Mouse (Mus musculus) kidney, adult 2 months (tissue): ENCODE results near the gene Comt. TPM values are rescaled to one million over a fixed set of nuclear protein-coding genes. Genes with fewer than 3 reads are reported as not detected.
A peak's percentile ranks its signal among the peaks of the same experiment; 100 is the strongest.

Experiments used
- DNase-seq: peaks from one replicate; pipeline ENCODE4 v3.0.0; 2021
- H3K27ac ChIP-seq: fragments of 200-500 bp; 2 replicates; pipeline ENCODE4 v1.5.1; 2012; ENCODE audit warnings: low read depth, low read length, control low read depth, inconsistent platforms; ENCODE audit not compliant: insufficient read depth
- H3K27me3 ChIP-seq: fragments of 200-500 bp; replicated peaks from 2 replicates; pipeline ENCODE4 v1.6.1; 2012; ENCODE audit warnings: mild to moderate bottlenecking, moderate library complexity, low read length, inconsistent platforms; ENCODE audit not compliant: control insufficient read depth, insufficient read depth
- H3K36me3 ChIP-seq: fragments of 200-500 bp; 2 replicates; pipeline ENCODE4 v1.6.1; 2012; ENCODE audit warnings: mild to moderate bottlenecking, moderate library complexity, low read length, inconsistent platforms; ENCODE audit not compliant: control insufficient read depth, insufficient read depth
- H3K4me1 ChIP-seq: fragments of 200-500 bp; 2 replicates; pipeline ENCODE4 v1.6.1; 2011; ENCODE audit warnings: low read length; ENCODE audit not compliant: control insufficient read depth, insufficient read depth
- H3K4me3 ChIP-seq: fragments of 200-500 bp; 2 replicates; pipeline ENCODE4 v1.5.1; 2011; ENCODE audit warnings: mild to moderate bottlenecking, low read depth, low read length, control low read depth; ENCODE audit not compliant: insufficient read depth
- CTCF ChIP-seq: fragments of 200-500 bp; conservative IDR thresholded peaks from 2 replicates; pipeline ENCODE4 v1.5.1; 2011; ENCODE audit warnings: low read depth, mild to moderate bottlenecking, control low read depth, low read length, moderate library complexity, mixed read lengths; ENCODE audit not compliant: insufficient read depth, insufficient read length
- POLR2A ChIP-seq: fragments of 200-500 bp; IDR thresholded peaks from one replicate; pipeline ENCODE4 v1.6.1; 2011; ENCODE audit warnings: low read depth, low read length, control low read depth
- WGBS: fragments of 180-500 bp; shearing (Covaris S2); methylation state at CpG from one replicate; pipeline ENCODE4 v1.1.7; 2018; 5-methylcytosine and 5-hydroxymethylcytosine counted together
- polyA plus RNA-seq: library from polyadenylated mRNA; depleted of rRNA; stranded (reverse); fragments of >200 nt; gene quantifications from 2 replicates; pipeline ENCODE4 v1.2.3, GENCODE M21; 2012

Comt gene
- polyA plus RNA-seq, 1 experiment: 519 TPM

DNA sequence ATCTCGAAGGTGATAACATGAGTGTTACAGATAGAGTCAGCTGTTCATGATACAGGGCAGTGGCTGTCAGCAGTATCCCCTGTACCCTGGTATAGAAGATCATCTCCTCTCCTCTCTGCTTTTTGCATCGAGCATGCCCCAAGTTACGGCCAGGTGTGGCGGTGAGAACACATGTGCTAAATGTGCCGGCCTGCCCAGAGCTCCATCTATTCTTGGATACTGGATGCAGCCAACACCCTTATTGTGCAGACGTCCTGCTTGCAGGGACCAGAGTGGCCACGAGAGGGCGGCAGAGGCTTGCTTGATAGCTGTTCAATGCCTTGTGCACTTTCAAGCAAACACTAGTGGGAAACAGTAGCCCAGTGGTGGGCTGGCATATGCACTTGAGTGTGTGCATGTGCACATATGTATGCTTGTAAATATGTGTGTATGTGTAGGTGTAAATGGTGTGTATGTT, 16.8 kb upstream of the Comt start:
- TF ChIP-seq POLR2A: no peak
- peak; percentile 98 for TF ChIP-seq CTCF
- no peak overlapping the region for H3K4me3 ChIP-seq
- no peak overlapping the region for H3K27ac ChIP-seq
- H3K36me3 ChIP-seq: no peaks in the 10 kb centered on the region
- peak; percentile 93 for DNase-seq
- 18% methylated on average over 8 of the region's 8 CpGs for whole genome bisulfite sequencing
- no peaks in the 10 kb centered on the region for H3K4me1 ChIP-seq
- H3K27me3 ChIP-seq: no peaks in the 10 kb centered on the region

GRCm38 (mm10) chr16:18436128-18436527, 9.5 kb upstream of the Comt start:
- WGBS: 82% methylated on average over 6 of the region's 6 CpGs
- Histone ChIP-seq H3K4me1 (no peaks in the 10 kb centered on the region), H3K36me3 (no peaks in the 10 kb centered on the region), H3K4me3 (no peak overlapping the region), H3K27ac (no peak overlapping the region), H3K27me3 (no peaks in the 10 kb centered on the region)
- DNase-seq: no peak
- no peak for TF ChIP-seq CTCF
- TF ChIP-seq POLR2A: no peak

GRCm38 (mm10) chr16:18433341-18433920, 6.8 kb upstream of the Comt start:
- Histone ChIP-seq H3K36me3 (no peaks in the 10 kb centered on the region), H3K27ac (no peak overlapping the region), H3K4me3 (no peak overlapping the region), H3K27me3 (no peaks in the 10 kb centered on the region), H3K4me1 (no peaks in the 10 kb centered on the region)
- TF ChIP-seq POLR2A (no peak), CTCF (no peak)
- peak; percentile 44 for DNase-seq
- 71% methylated on average over 5 of the region's 5 CpGs for WGBS

DNA sequence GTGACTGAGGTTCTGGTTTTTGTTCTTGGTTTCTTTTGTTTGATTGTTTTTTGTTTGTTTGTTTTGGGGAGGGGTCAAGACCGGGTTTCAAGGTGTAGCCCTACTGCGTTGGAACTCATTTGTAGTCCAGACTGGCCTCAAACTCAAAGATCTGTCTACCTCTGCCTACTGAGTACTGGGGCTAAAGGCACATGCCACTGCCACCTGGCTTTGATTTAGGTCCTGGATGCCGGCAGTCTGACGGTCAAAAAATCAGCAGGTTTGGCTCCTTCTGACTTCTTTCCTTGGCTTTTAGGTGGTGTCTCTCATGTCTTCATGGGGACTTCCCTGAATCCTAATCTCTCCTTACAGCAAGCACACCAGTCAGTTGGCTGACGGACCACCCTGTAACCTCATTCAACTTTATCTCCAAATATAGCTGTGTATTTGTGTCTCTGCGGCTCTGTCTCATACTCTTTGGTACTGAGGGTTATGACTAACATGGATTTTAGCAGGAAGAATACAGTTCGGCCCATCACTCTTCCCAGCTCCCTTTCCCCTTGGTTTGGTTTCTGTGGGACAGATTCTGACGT, 4.1 kb upstream of the Comt start:
- H3K4me1 ChIP-seq: no peaks in the 10 kb centered on the region
- no peaks in the 10 kb centered on the region for H3K27me3 ChIP-seq
- H3K36me3 ChIP-seq: no peaks in the 10 kb centered on the region
- no peak overlapping the region for H3K4me3 ChIP-seq
- DNase-seq: no peak
- WGBS: 85% methylated on average over 8 of the region's 8 CpGs
- no peak for TF ChIP-seq POLR2A
- TF ChIP-seq CTCF: no peak; the same call in 1 of the 2 replicates
- no peak overlapping the region for H3K27ac ChIP-seq

- peaks cover 10% of the 10 kb centered on the region for H3K4me1 ChIP-seq
- no peak overlapping the region for H3K27ac ChIP-seq
- 94% methylated on average over 8 of the region's 8 CpGs for WGBS
- H3K27me3 ChIP-seq: no peaks in the 10 kb centered on the region
- no peak for DNase-seq
- H3K4me3 ChIP-seq: no peak overlapping the region
- no peak for TF ChIP-seq POLR2A
- TF ChIP-seq CTCF: no peak
- no peaks in the 10 kb centered on the region for H3K36me3 ChIP-seq
Observed at GRCm38 (mm10) chr16:18429641-18430040, 3.0 kb upstream of the Comt start.

- Histone ChIP-seq H3K4me1 (peaks cover 19% of the 10 kb centered on the region), H3K36me3 (no peaks in the 10 kb centered on the region), H3K4me3 (no peak overlapping the region), H3K27me3 (no peaks in the 10 kb centered on the region), H3K27ac (no peak overlapping the region)
- no peak for DNase-seq
- WGBS: 92% methylated on average over 7 of the region's 7 CpGs
- TF ChIP-seq POLR2A (no peak), CTCF (no peak)
Observed at GRCm38 (mm10) chr16:18428516-18429042, 1.9 kb upstream of the Comt start.

DNA sequence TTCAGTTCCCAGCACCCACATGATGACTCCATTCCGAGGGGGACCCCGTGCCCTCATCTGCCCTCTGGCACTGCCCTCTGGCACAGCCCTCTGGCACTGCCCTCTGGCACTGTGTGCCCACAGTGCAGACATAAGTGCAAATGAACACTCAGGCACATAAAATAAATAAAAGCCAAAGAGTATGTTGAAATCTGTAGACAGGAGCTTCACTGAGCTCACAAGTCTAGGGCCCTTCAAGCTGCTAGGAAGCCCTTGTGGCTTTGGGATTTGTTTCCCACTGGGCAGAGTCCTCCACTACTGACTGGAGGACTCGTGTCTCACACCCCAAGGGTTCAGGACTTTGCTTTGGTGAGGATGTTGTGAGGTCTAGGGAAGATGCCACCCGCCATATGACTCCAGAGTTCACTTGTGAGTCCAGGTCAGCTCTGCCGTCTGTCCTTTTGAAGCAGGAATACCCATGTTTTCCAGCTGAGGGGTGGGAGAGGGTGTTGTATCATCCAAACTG, 1.4 kb upstream of the Comt start:
- no peak for DNase-seq
- no peak overlapping the region for H3K4me3 ChIP-seq
- no peaks in the 10 kb centered on the region for H3K36me3 ChIP-seq
- no peak overlapping the region for H3K27ac ChIP-seq
- H3K27me3 ChIP-seq: no peaks in the 10 kb centered on the region
- WGBS: 79% methylated on average over 5 of the region's 5 CpGs
- H3K4me1 ChIP-seq: peaks cover 23% of the 10 kb centered on the region
- TF ChIP-seq CTCF (no peak), POLR2A (no peak)

DNA sequence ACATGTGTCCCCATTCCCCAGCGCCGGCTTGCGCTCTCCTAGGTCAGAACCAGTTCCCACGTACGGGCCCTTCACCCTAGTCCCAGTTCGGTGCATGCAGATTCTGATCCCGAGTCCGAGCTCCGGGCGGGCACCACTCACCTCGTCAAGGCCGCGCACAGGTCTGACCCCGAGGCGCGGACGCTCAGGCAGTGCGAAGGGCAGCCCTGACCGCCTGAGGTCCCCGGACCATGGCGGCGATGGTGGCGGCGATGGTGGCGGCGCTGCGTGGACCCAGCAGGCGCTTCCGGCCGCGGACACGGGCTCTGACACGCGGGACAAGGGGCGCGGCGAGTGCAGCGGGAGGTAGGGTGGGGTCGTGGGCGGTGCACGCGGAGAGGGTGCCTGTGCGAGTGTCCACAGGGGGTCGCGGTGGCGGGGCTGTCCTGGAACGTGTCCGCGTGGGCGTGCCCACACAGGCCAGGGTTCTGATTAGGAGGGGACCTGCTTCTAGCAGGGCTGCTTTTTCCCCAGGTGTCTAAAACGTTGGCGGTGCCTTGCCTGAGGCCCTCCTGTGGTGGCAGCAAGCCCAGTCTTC, 349 bp downstream of the Comt start, which contains the start of gene Txnrd2:
Txnrd2 (plus strand) TSS at position 170 of the 577 bp plus-strand sequence.
- H3K4me1 ChIP-seq: peaks cover 23% of the 10 kb centered on the region
- no peaks in the 10 kb centered on the region for H3K36me3 ChIP-seq
- DNase-seq: peak; percentile 84
- H3K4me3 ChIP-seq: peak within 1 kb of the TSS; percentile 81
- WGBS: under 1% methylated on average over 52 of the region's 52 CpGs
- H3K27me3 ChIP-seq: no peaks in the 10 kb centered on the region
- H3K27ac ChIP-seq: peak within 1 kb of the TSS; percentile 70
- peak; percentile 36; the same call in 1 of the 2 replicates for TF ChIP-seq CTCF
- TF ChIP-seq POLR2A: no peak
